15 mouse cellular contexts compared by ENCODE assay signal in the genomic region with DNA sequence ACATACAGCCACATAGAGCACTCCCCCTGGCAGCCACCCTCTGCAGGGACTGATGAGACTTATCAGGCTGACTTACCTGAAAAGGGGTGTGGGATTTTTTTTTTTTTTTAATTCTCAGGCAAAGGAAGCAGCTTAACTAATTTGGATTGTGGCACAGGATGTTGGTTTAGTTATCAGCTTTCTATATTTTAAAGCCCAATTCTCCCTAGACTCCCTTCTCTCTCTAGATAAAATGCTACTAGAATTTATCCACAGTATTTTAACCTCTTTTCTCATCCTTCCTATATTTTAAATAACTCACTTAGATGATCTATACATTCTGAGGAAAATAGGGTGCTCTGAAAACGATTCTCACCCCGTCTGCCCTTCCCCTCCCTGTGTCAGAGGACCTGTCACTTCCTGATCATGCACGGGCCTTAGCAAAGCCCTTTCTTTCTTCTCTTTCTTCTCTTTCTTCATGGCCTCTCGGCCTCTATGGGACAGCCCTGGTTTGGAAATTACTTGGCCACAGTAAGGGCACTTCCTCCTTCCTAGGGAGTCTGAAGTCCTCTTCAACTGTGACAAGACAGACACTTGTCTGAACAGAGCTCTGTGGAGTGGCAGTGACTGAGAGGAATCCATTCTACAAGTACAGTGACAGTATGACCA. TPM values are rescaled to one million over a fixed set of nuclear protein-coding genes. Genes with fewer than 3 reads are reported as not detected.
A peak's percentile ranks its signal among the peaks of the same experiment; 100 is the strongest.
DNase-seq lines count a peak whose midpoint lies in the region; ATAC-seq lines count a peak whose summit lies in the region.
"Had no signal": no experiment of that assay in that cellular context is flagged by ENCODE, and none has a peak within 500 bp of the region (broad histone marks: within the 10 kb centered on the region; RNA-seq: fewer than 3 reads in every experiment).

No protein-coding gene starts in this region.

- WGBS in liver, embryonic 15.5 days (ENCODE audit: insufficient replicate concordance): 21% methylated on average over 4 of the region's 4 CpGs
- 19% methylated on average over 4 of the region's 4 CpGs for WGBS in liver, embryonic 12.5 days (ENCODE audit: insufficient replicate concordance)

- H3K36me3 ChIP-seq in liver, embryonic 15.5 days (replicated peaks): peaks cover 10% of the 10 kb centered on the region
- 0 out of 2 replicates have a peak, but pooled peaks cover 5% of the 10 kb centered on the region for H3K36me3 ChIP-seq in liver, embryonic 12.5 days

- H3K4me1 ChIP-seq in liver, embryonic 15.5 days (replicated peaks): peaks cover 38% of the 10 kb centered on the region
- peaks cover 46% of the 10 kb centered on the region for H3K4me1 ChIP-seq in liver, embryonic 12.5 days

- no peak overlapping the region for H3K9ac ChIP-seq in liver, embryonic 15.5 days
- no peak overlapping the region for H3K9ac ChIP-seq in liver, embryonic 12.5 days
- H3K9ac ChIP-seq: heart, embryonic 13.5 days; hindbrain, embryonic 15.5 days had no signal

- DNase-seq in CD4-positive helper T cell, adult 2 months (ENCODE audit: low read depth, low spot score): peak; percentile 32
- DNase-seq in retina, postnatal 1 day: no peak
- no peak for DNase-seq in heart, postnatal 10 days
- no peak for DNase-seq in frontal cortex, postnatal 36 days (ENCODE audit: low spot score in 2 of 2)
- DNase-seq: cerebellum, adult 9-11 months; gastrocnemius, postnatal 14 days had no signal

- H3K9me3 ChIP-seq in liver, embryonic 15.5 days (replicated peaks): no peaks in the 10 kb centered on the region
- H3K9me3 ChIP-seq in liver, embryonic 12.5 days (replicated peaks): no peaks in the 10 kb centered on the region
- H3K9me3 ChIP-seq: heart, embryonic 13.5 days; hindbrain, embryonic 15.5 days had no signal

- intact Hi-C loops in heart, postnatal 10 days (cut with DNase I): no loop called here

- no peak overlapping the region for H3K4me3 ChIP-seq in liver, embryonic 15.5 days (replicated peaks)
- H3K4me3 ChIP-seq in liver, embryonic 12.5 days: no peak overlapping the region
- H3K4me3 ChIP-seq: erythroblast, embryonic 14.5 days; heart, embryonic 13.5 days; hindbrain, embryonic 15.5 days had no signal

- 0 out of 2 replicates have a peak overlapping the region, but pooled peaks have one; percentile 0 for H3K4me2 ChIP-seq in liver, embryonic 15.5 days
- no peak overlapping the region for H3K4me2 ChIP-seq in liver, embryonic 12.5 days
- H3K4me2 ChIP-seq: heart, embryonic 13.5 days; hindbrain, embryonic 15.5 days had no signal

- no peaks in the 10 kb centered on the region for H3K27me3 ChIP-seq in liver, embryonic 15.5 days
- H3K27me3 ChIP-seq in liver, embryonic 12.5 days (replicated peaks): no peaks in the 10 kb centered on the region
- H3K27me3 ChIP-seq: heart, embryonic 13.5 days; hindbrain, embryonic 15.5 days had no signal

- 0 out of 2 replicates have a peak, but pooled peaks have one; percentile 17 for ATAC-seq in liver, embryonic 15.5 days (ENCODE audit: insufficient read depth)
- ATAC-seq in liver, embryonic 12.5 days: no peak
- peak; percentile 41 for ATAC-seq in common myeloid progenitor, adult 5-6 weeks (replicated peaks; ENCODE audit: low read depth, poor library complexity, severe bottlenecking)
- ATAC-seq in megakaryocyte progenitor cell, adult 5-6 weeks (replicated peaks; ENCODE audit: poor library complexity): peak; percentile 59
- ATAC-seq: forebrain, embryonic 16.5 days had no signal

- 0 out of 2 replicates have a peak overlapping the region, but pooled peaks have one; percentile 9 for H3K27ac ChIP-seq in liver, embryonic 15.5 days (replicated peaks)
- H3K27ac ChIP-seq in liver, embryonic 12.5 days: no peak overlapping the region
- H3K27ac ChIP-seq: heart, embryonic 13.5 days; hindbrain, embryonic 15.5 days; kidney, postnatal 0 days had no signal

RNA-seq across cellular contexts. Expression of gene Glrx, which starts 6.0 kb away (rescaled TPM):
- polyA plus RNA-seq in liver, embryonic 15.5 days (2015; fragmentation: Nextera tagmentation; extraction: Ambion mirVana): 45.5 and 47.3 TPM in 2 replicates
- 21.6 and 23.0 TPM in 2 replicates for polyA plus RNA-seq in liver, embryonic 12.5 days (2016; fragmentation: Nextera tagmentation; extraction: Ambion mirVana)
- total RNA-seq in common myeloid progenitor, adult 5-6 weeks (2017): 45.2 and 62.7 TPM in 2 replicates
- 225 and 237 TPM in 2 replicates for total RNA-seq in megakaryocyte progenitor cell, adult 5-6 weeks (2015)
- 116 and 123 TPM in 2 replicates for total RNA-seq in megakaryocyte progenitor cell, adult 5-6 weeks (2017)
- 10 to 100 TPM; 63.7 TPM for total RNA-seq in heart, postnatal 10 days (2021)
